Mouse (Mus musculus): ENCODE measurements around the gene Zfp422. TPM values are rescaled to one million over a fixed set of nuclear protein-coding genes. Genes with fewer than 3 reads are reported as not detected.

Gene Zfp422
- polyA plus RNA-seq (2012) = 11.8 and 15.8 TPM in 2 replicates

DNA sequence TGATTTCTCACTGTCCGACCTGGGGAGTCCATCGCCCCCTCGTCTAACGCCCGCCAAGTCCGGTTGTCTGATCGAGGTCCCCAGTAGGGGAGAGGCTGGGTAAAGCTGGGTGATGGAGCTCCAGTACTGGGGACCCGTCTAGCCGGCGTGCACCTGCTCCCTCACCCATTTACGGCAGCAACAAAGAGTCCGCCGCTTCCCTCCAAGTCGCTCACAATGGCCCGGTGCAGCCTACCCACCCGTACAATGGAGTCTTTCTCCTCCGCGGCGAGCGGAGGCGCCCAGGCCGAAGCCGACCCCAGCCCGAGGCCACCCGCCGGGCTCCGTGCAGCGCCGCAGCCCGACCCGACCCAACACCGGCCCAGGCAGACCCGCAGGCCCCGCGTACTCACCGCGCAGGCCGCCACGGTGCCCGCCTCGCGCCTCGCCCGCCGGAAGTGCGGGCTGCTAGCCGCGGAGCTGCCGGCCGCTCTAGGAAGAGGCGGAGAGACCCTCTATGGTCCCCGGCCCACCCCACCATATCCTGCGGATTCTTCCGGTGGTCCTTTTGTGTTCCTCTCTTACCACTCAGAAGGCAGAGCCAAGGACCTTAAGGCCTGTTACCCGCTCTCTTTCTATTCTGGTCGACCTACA lies at the start of gene Zfp422:
Gene Zfp422, minus strand, starts transcription at position 461 of the 633 bp plus-strand sequence.

DNA sequence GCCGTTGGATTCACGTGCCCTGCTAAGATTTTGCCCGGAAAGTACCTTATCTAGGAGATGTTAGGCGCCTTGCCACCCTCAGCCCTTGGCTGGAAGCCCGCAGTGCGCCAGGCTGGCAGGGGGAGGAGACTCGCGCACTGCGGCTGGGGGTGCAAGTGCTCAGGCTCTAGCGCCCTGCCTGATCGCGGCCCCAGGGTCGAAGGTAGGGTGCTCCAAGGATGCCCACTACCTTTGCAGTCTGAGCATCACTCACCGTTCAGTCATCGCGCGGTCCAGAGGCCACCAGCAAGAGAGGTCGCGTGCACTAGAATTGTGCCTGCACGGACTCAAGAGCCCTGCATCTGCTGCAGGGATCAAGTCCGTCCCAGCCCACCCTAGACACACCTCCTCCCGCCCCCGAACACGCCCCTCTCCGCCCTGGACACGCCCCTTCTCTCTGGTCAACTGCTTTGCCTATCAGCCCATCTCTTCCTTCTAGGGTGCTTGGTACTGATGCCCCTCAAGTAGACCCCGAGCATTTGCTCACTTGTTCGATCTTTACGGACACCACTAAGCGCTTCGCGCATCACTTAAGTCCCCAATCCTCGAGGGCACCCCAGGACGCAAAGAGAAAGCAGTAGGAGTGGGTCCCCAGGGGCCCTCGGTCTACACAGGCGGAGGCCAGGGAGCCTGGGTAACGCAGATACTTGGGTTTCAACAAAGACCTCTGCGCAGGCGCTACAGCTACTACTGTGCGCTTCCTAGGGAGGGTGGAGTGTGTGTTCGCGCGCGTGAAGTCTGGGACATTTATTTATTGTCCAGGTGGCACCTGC lies 44.9 kb upstream of the Zfp422 start, which contains the start of gene Rassf4:
Gene Rassf4, minus strand, starts transcription at position 482 of the 812 bp plus-strand sequence.

GRCm38 (mm10) chr6:116650406-116650805 lies 21.6 kb upstream of the Zfp422 start, which contains the start of gene Depp1:
Gene Depp1 (plus strand): TSS chr6:116650609.

DNA sequence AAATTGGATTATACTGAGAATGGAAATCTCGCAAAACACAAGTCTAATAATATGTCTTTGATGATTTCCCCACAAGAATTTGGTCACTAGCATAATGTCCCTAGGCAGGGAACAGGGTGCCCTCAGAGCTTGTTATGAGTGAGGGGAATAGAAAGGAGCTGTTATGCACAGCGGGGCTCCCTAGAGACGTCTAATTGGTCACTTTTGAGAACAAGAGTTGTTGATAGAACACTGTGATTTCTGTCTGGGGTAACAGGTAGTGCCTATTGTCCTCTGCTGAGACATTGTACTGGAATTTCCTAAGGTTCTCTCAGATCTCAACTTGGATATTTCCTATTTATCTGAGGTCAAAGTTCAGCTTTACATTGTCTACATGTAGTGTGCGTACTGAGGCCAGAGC lies 44.7 kb downstream of the Zfp422 start, which contains the start of gene Olfr215:
Gene Olfr215, minus strand, starts transcription at position 101 of the 400 bp plus-strand sequence.

Other genes starting within 250 kb of the Zfp422 start
- gene Alox5, start 167.8 kb downstream of the Zfp422 start, polyA plus RNA-seq (2012) = 5.7 and 5.8 TPM in 2 replicates
- gene Olfr211, start 139.9 kb downstream of the Zfp422 start, polyA plus RNA-seq (2012) = not detected in 2 replicates
- not detected in 2 replicates for gene Olfr212, start 122.5 kb downstream of the Zfp422 start, polyA plus RNA-seq (2012)
- 0.01 TPM in 1 of 2 replicates, not detected in the other for gene Olfr213, start 90.5 kb downstream of the Zfp422 start, polyA plus RNA-seq (2012)
- gene Gm5580, start 77.9 kb downstream of the Zfp422 start, polyA plus RNA-seq (2012) = 0.09 and 0.17 TPM in 2 replicates
- not detected in 2 replicates for gene Olfr214, start 74.8 kb downstream of the Zfp422 start, polyA plus RNA-seq (2012)
- 0.03 TPM in 1 of 2 replicates, not detected in the other for gene Olfr215, start 44.8 kb downstream of the Zfp422 start, polyA plus RNA-seq (2012)
- gene Depp1, start 21.6 kb upstream of the Zfp422 start, polyA plus RNA-seq (2012) = 2.8 and 3.7 TPM in 2 replicates
- 16.1 and 33.2 TPM in 2 replicates for gene Rassf4, start 45.0 kb upstream of the Zfp422 start, polyA plus RNA-seq (2012)
- gene Tmem72, start 87.9 kb upstream of the Zfp422 start, polyA plus RNA-seq (2012) = 0.01 TPM in 1 of 2 replicates, not detected in the other